Mouse (Mus musculus) neural tube, embryonic 12.5 days (tissue): ENCODE data around the gene Slc4a1ap. TPM values are rescaled to one million over a fixed set of nuclear protein-coding genes. Genes with fewer than 3 reads are reported as not detected.
A peak's percentile ranks its signal among the peaks of the same experiment; 100 is the strongest.

Source experiments
- ATAC-seq: fragments of 200-750 bp; cut with Nextera tagmentation; 2 replicates; pipeline ENCODE4 v1.8.0; 2017; ENCODE audit warnings: low read depth, mild to moderate bottlenecking, moderate TSS enrichment, moderate library complexity; ENCODE audit not compliant: low FRiP score
- H3K27ac ChIP-seq: fragments of 300-500 bp; sonication (generic); 2 replicates; pipeline ENCODE4 v1.5.1; 2016
- H3K27me3 ChIP-seq: fragments of 300-500 bp; sonication (generic); replicated peaks from 2 replicates; pipeline ENCODE4 v1.6.1; 2016; ENCODE audit warnings: mild to moderate bottlenecking
- H3K36me3 ChIP-seq: fragments of 300-500 bp; sonication (generic); 2 replicates; pipeline ENCODE4 v1.6.1; 2016; ENCODE audit warnings: mild to moderate bottlenecking
- H3K4me1 ChIP-seq: fragments of 300-500 bp; sonication (generic); 2 replicates; pipeline ENCODE4 v1.6.1; 2016
- H3K4me2 ChIP-seq: fragments of 300-500 bp; sonication (generic); replicated peaks from 2 replicates; pipeline ENCODE4 v1.6.1; 2016; ENCODE audit warnings: mild to moderate bottlenecking
- H3K4me3 ChIP-seq: fragments of 300-500 bp; sonication (generic); 2 replicates; pipeline ENCODE4 v1.5.1; 2016
- H3K9ac ChIP-seq: fragments of 300-500 bp; sonication (generic); 2 replicates; pipeline ENCODE4 v1.6.1; 2016; ENCODE audit warnings: mild to moderate bottlenecking
- H3K9me3 ChIP-seq: fragments of 300-500 bp; sonication (generic); 2 replicates; pipeline ENCODE4 v1.6.1; 2016; ENCODE audit warnings: mild to moderate bottlenecking
- WGBS: fragments of 180-500 bp; shearing (Covaris S2); methylation state at CpG from one replicate; pipeline ENCODE4 v1.1.7; 2016; 5-methylcytosine and 5-hydroxymethylcytosine counted together
- polyA plus RNA-seq: library from polyadenylated mRNA; unstranded; fragments of >200 nt; fragmentation: Nextera tagmentation; extraction: Ambion mirVana; gene quantifications from 2 replicates; pipeline ENCODE4 v1.2.1, GENCODE M21; 2016

The Slc4a1ap gene
- polyA plus RNA-seq, 1 experiment from 2014 or later, result 40.7 TPM

GRCm38 (mm10) chr5:31596481-31597429 is 70.0 kb downstream of the Slc4a1ap start, which contains the start of gene Mrpl33:
Gene Mrpl33, plus strand, starts transcription at chr5:31596935.
- Histone ChIP-seq H3K36me3 (no peaks in the 10 kb centered on the region), H3K4me2 (peak within 1 kb of the TSS; percentile 59), H3K27ac (no peak within 1 kb of the TSS), H3K4me3 (peak within 1 kb of the TSS; percentile 31), H3K9me3 (no peaks in the 10 kb centered on the region), H3K27me3 (0 out of 2 replicates have a peak, but pooled peaks cover 5% of the 10 kb centered on the region), H3K4me1 (0 out of 2 replicates have a peak, but pooled peaks cover 6% of the 10 kb centered on the region), H3K9ac (peak within 1 kb of the TSS; percentile 40; the same call in 1 of the 2 replicates)
- ATAC-seq, result no peak
- 9% methylated on average over 26 of the region's 26 CpGs for WGBS

- 80% methylated on average over 6 of the region's 6 CpGs for WGBS
- H3K4me2 ChIP-seq, result no peak overlapping the region
- H3K27ac ChIP-seq, result no peak overlapping the region
- no peaks in the 10 kb centered on the region for H3K36me3 ChIP-seq
- H3K9me3 ChIP-seq, result no peaks in the 10 kb centered on the region
- no peak overlapping the region for H3K9ac ChIP-seq
- ATAC-seq, result no peak
- no peak overlapping the region for H3K4me3 ChIP-seq
- 0 out of 2 replicates have a peak, but pooled peaks cover 5% of the 10 kb centered on the region for H3K27me3 ChIP-seq
- 0 out of 2 replicates have a peak, but pooled peaks cover 6% of the 10 kb centered on the region for H3K4me1 ChIP-seq
These were observed 70.7 kb downstream of the Slc4a1ap start for GRCm38 (mm10) chr5:31597430-31597944.

DNA sequence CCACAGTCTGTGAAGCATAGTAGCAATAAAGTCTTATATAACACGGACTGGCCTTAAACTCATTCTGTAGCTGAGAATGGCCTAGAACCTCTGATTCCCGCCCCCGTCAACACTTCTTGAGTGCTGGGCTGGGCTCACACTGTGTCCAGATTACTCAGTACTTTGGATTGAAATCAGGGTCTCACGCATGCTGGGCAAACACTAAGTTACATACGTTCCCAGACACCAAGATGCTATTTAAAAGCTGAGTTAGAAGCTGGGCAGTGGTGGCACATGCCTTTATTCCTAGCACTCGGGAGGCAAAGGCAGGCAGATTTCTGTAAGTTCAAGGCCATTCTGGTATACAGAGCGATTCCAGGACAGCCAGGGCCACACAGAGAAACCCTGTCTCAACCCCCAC is 71.3 kb downstream of the Slc4a1ap start:
- Histone ChIP-seq H3K4me1 (0 out of 2 replicates have a peak, but pooled peaks cover 6% of the 10 kb centered on the region), H3K4me2 (no peak overlapping the region), H3K27ac (no peak overlapping the region), H3K36me3 (no peaks in the 10 kb centered on the region), H3K4me3 (no peak overlapping the region), H3K9ac (no peak overlapping the region), H3K27me3 (0 out of 2 replicates have a peak, but pooled peaks cover 5% of the 10 kb centered on the region), H3K9me3 (no peaks in the 10 kb centered on the region)
- ATAC-seq, result no peak
- WGBS, result 81% methylated on average over 7 of the region's 7 CpGs

GRCm38 (mm10) chr5:31598579-31598978 is 71.8 kb downstream of the Slc4a1ap start:
- H3K36me3 ChIP-seq, result no peaks in the 10 kb centered on the region
- no peak for ATAC-seq
- 0 out of 2 replicates have a peak, but pooled peaks cover 5% of the 10 kb centered on the region for H3K27me3 ChIP-seq
- 0 out of 2 replicates have a peak, but pooled peaks cover 6% of the 10 kb centered on the region for H3K4me1 ChIP-seq
- 68% methylated on average over 4 of the region's 4 CpGs for WGBS
- no peak overlapping the region for H3K27ac ChIP-seq
- H3K4me3 ChIP-seq, result no peak overlapping the region
- no peaks in the 10 kb centered on the region for H3K9me3 ChIP-seq
- H3K9ac ChIP-seq, result no peak overlapping the region
- no peak overlapping the region for H3K4me2 ChIP-seq

DNA sequence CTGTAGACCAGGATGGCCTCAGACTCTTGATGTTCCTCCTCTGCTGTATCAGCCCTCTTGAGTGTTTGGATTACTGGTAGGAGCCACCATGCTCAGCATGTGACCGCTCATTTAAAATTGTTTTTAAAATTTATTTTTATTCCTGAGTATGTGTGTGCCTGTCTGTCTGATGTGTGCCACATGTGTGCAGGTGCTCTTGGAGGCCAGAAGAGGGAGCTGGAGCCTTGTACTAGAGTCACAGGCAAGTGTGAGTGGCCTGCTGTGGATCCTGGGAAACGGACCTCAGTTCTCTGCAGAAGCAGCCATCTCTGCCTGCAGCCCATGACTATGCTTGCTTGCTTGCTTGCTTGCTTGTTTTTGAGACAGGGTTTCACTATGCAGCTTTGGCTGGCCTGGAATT is 72.4 kb downstream of the Slc4a1ap start:
- Histone ChIP-seq H3K36me3 (no peaks in the 10 kb centered on the region), H3K27ac (no peak overlapping the region), H3K4me1 (0 out of 2 replicates have a peak, but pooled peaks cover 6% of the 10 kb centered on the region), H3K9me3 (no peaks in the 10 kb centered on the region), H3K4me2 (no peak overlapping the region), H3K27me3 (0 out of 2 replicates have a peak, but pooled peaks cover 5% of the 10 kb centered on the region), H3K4me3 (no peak overlapping the region), H3K9ac (no peak overlapping the region)
- 91% methylated on average over 2 of the region's 2 CpGs for WGBS
- ATAC-seq, result no peak

DNA sequence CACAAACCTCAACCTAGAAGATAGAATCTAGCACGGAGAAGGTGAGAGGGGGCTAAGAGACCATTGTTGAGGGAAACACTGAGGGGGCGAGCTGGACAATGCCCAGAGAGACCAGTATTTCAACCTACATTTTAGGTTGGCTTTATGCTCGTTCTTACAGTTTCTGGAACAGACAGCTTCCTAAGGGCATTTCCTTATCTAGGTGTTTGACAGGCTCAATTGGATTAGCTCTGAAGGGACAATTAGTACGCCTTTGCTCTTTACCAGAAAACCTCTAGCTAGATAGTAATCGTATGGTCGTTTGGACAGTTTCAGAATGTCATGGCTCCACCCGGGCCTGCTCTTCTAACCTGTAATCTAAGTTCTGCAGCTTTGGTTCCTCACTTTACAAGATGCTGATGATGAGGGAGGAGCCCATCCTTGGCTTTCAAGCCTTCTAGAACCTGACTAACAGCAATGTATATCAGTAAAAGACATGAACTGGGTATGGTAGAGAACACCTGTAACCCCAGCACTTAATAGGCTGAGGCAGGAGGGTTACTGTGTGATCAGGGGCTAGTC is 74.4 kb downstream of the Slc4a1ap start:
- Histone ChIP-seq H3K36me3 (no peaks in the 10 kb centered on the region), H3K27ac (no peak overlapping the region), H3K9ac (no peak overlapping the region), H3K27me3 (0 out of 2 replicates have a peak, but pooled peaks cover 5% of the 10 kb centered on the region), H3K4me1 (0 out of 2 replicates have a peak, but pooled peaks cover 6% of the 10 kb centered on the region), H3K9me3 (no peaks in the 10 kb centered on the region), H3K4me2 (no peak overlapping the region), H3K4me3 (no peak overlapping the region)
- no peak for ATAC-seq
- 92% methylated on average over 7 of the region's 7 CpGs for WGBS

DNA sequence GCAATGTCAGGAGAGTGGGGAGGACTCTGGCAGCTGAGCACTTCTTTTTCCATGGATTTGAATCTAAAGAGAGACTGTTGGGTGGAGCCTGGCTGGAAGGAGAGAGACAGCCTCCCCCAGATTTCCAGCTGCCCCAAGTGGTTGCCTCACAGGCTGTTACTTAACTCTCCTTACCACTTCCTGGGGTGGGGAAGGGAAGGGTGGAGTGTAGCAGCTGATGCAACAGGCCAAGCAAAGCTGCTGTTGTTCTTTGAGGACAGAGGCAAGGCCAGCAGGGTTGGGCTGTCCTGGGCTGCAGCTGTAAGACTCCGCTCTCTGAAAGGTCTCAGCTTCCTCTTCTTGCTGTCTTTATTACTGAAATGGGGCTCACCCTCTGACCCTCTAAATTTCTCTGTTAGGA is 75.6 kb downstream of the Slc4a1ap start:
- 100% methylated on average over 1 of the region's 1 CpGs for WGBS
- no peak for ATAC-seq
- no peaks in the 10 kb centered on the region for H3K4me1 ChIP-seq
- no peak overlapping the region for H3K27ac ChIP-seq
- H3K4me2 ChIP-seq, result no peak overlapping the region
- H3K27me3 ChIP-seq, result 0 out of 2 replicates have a peak, but pooled peaks cover 2% of the 10 kb centered on the region
- H3K36me3 ChIP-seq, result no peaks in the 10 kb centered on the region
- H3K9ac ChIP-seq, result no peak overlapping the region
- H3K9me3 ChIP-seq, result no peaks in the 10 kb centered on the region
- H3K4me3 ChIP-seq, result no peak overlapping the region

DNA sequence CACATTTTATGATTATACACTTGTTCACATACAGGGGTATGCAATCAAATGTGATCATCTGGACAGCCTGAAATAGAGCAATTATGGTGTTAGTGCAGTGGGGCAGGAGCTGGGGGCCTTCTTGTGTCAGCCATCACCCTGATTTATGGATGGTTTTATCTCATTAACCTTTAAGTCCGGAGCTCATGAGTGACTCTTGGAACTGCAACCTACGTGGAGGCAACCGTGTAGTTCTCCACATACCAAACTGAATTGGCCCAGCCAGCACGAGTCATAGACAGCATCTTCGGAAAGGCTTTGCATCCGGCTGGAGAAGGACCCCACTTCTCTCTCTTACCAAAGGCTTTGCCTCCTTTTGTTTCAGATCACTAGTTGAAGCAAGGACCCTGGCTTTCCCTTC is 77.0 kb downstream of the Slc4a1ap start:
- H3K4me3 ChIP-seq, result no peak overlapping the region
- no peak for ATAC-seq
- no peaks in the 10 kb centered on the region for H3K36me3 ChIP-seq
- no peaks in the 10 kb centered on the region for H3K27me3 ChIP-seq
- H3K4me1 ChIP-seq, result no peaks in the 10 kb centered on the region
- H3K27ac ChIP-seq, result no peak overlapping the region
- H3K4me2 ChIP-seq, result no peak overlapping the region
- no peak overlapping the region for H3K9ac ChIP-seq
- no peaks in the 10 kb centered on the region for H3K9me3 ChIP-seq
- WGBS, result 84% methylated on average over 6 of the region's 6 CpGs

- WGBS, result 71% methylated on average over 3 of the region's 3 CpGs
- Histone ChIP-seq H3K36me3 (no peaks in the 10 kb centered on the region), H3K9me3 (no peaks in the 10 kb centered on the region), H3K4me1 (no peaks in the 10 kb centered on the region), H3K9ac (no peak overlapping the region), H3K4me2 (no peak overlapping the region), H3K27me3 (no peaks in the 10 kb centered on the region), H3K4me3 (no peak overlapping the region), H3K27ac (no peak overlapping the region)
- ATAC-seq, result no peak
These were observed 79.4 kb downstream of the Slc4a1ap start for GRCm38 (mm10) chr5:31606151-31606550.

Other genes with a start within 250 kb of the Slc4a1ap start
- 41.2 and 43.9 TPM in 2 replicates for gene Ift172, start 235.9 kb upstream of the Slc4a1ap start, polyA plus RNA-seq
- 79.5 and 80.7 TPM in 2 replicates for gene Fndc4, start 230.9 kb upstream of the Slc4a1ap start, polyA plus RNA-seq
- gene Gckr, start 229.6 kb upstream of the Slc4a1ap start, polyA plus RNA-seq, result 0.23 and 0.49 TPM in 2 replicates
- gene Zfp512, start 74.6 kb upstream of the Slc4a1ap start, polyA plus RNA-seq, result 97.1 and 100 TPM in 2 replicates
- not detected in 2 replicates for gene 4930548H24Rik, start 41.3 kb upstream of the Slc4a1ap start, polyA plus RNA-seq
- gene Gpn1, start 32.3 kb upstream of the Slc4a1ap start, polyA plus RNA-seq, result 73.2 and 76.3 TPM in 2 replicates
- gene Supt7l, start 812 bp downstream of the Slc4a1ap start, polyA plus RNA-seq, result 29.5 and 30.8 TPM in 2 replicates
- 197 and 201 TPM in 2 replicates for gene Mrpl33, start 69.9 kb downstream of the Slc4a1ap start, polyA plus RNA-seq
- 1.6 and 2.2 TPM in 2 replicates for gene Rbks, start 170.6 kb downstream of the Slc4a1ap start, polyA plus RNA-seq
- 36.0 and 45.5 TPM in 2 replicates for gene Babam2, start 170.7 kb downstream of the Slc4a1ap start, polyA plus RNA-seq